Mouse (Mus musculus) limb, embryonic 14.5 days (tissue): ENCODE data around the gene Cdh3. TPM values are rescaled to one million over a fixed set of nuclear protein-coding genes. Genes with fewer than 3 reads are reported as not detected.

Experiments used
- ATAC-seq: fragments of 200-750 bp; cut with Nextera tagmentation; 2 replicates; pipeline ENCODE4 v1.8.0; 2017; ENCODE audit warnings: low read depth, moderate number of reproducible peaks, moderate TSS enrichment; ENCODE audit not compliant: low FRiP score
- DNase-seq: peaks from one replicate; pipeline ENCODE4 v3.0.0-alpha.2; 2015; ENCODE audit warnings: low spot score
- H3K27ac ChIP-seq: fragments of 300-500 bp; sonication (generic); replicated peaks from 2 replicates; pipeline ENCODE4 v1.5.1; 2014; ENCODE audit warnings: low read depth, mild to moderate bottlenecking, low read length, moderate library complexity, mixed read lengths
- H3K27me3 ChIP-seq: fragments of 300-500 bp; sonication (generic); 2 replicates; pipeline ENCODE4 v1.6.1; 2014; ENCODE audit warnings: low read length, mixed read lengths; ENCODE audit not compliant: control insufficient read depth, insufficient read depth
- H3K36me3 ChIP-seq: fragments of 300-500 bp; sonication (generic); 2 replicates; pipeline ENCODE4 v1.6.1; 2014; ENCODE audit warnings: mild to moderate bottlenecking, low read length, moderate library complexity, mixed read lengths; ENCODE audit not compliant: control insufficient read depth, insufficient read depth
- H3K4me1 ChIP-seq: fragments of 300-500 bp; sonication (generic); 2 replicates; pipeline ENCODE4 v1.6.1; 2014; ENCODE audit warnings: antibody characterized with exemption, low read length, mixed read lengths; ENCODE audit not compliant: control insufficient read depth, insufficient read depth
- H3K4me2 ChIP-seq: fragments of 300-500 bp; sonication (generic); replicated peaks from 2 replicates; pipeline ENCODE4 v1.6.1; 2014; ENCODE audit warnings: low read depth, mild to moderate bottlenecking, low read length, moderate library complexity; ENCODE audit not compliant: severe bottlenecking
- H3K4me3 ChIP-seq: fragments of 300-500 bp; sonication (generic); replicated peaks from 2 replicates; pipeline ENCODE4 v1.5.1; 2014; ENCODE audit warnings: low read length
- H3K9ac ChIP-seq: fragments of 300-500 bp; sonication (generic); 2 replicates; pipeline ENCODE4 v1.6.1; 2014; ENCODE audit warnings: mild to moderate bottlenecking, low read depth, low read length, moderate library complexity; ENCODE audit not compliant: severe bottlenecking
- H3K9me3 ChIP-seq: fragments of 300-500 bp; sonication (generic); 2 replicates; pipeline ENCODE4 v1.6.1; 2016; ENCODE audit warnings: low read length; ENCODE audit not compliant: control insufficient read depth
- POLR2A ChIP-seq: fragments of 200-500 bp; IDR thresholded peaks from 2 replicates; pipeline ENCODE4 v1.8.0; 2012; ENCODE audit warnings: inconsistent platforms, mild to moderate bottlenecking, moderate library complexity, borderline replicate concordance; ENCODE audit not compliant: insufficient read depth, insufficient read length; ENCODE audit errors: extremely low read depth
- WGBS: fragments of 180-500 bp; shearing (Covaris S2); extraction: QIAGEN DNeasy Blood & Tissue Kit; methylation state at CpG from one replicate; pipeline ENCODE4 v1.1.7; 2014; 5-methylcytosine and 5-hydroxymethylcytosine counted together
- polyA plus RNA-seq, 2 experiments: library from polyadenylated mRNA; depleted of rRNA in 1 of 2; stranded (reverse) in 1 of 2; unstranded in 1 of 2; fragments of >200 nt; fragmentation: Nextera tagmentation in 1 of 2; extraction: Ambion mirVana in 1 of 2; gene quantifications; 2 replicates each; pipeline versions ENCODE4 v1.2.1 to v1.2.3; 2012 to 2014

Cdh3 gene
- polyA plus RNA-seq, 2 experiments: 23.0 to 49.5 TPM

- TF ChIP-seq POLR2A: no peak
- DNase-seq (no peak), ATAC-seq (no peak)
- Histone ChIP-seq H3K4me2 (no peak within 1 kb of the TSS), H3K4me3 (no peak within 1 kb of the TSS), H3K27me3 (no peaks in the 10 kb centered on the region), H3K9ac (no peak within 1 kb of the TSS), H3K36me3 (no peaks in the 10 kb centered on the region), H3K4me1 (peaks cover 21% of the 10 kb centered on the region), H3K9me3 (no peaks in the 10 kb centered on the region), H3K27ac (peak within 1 kb of the TSS; percentile 59; the same call in 1 of the 2 replicates)
- WGBS: 56% methylated on average over 8 of the region's 8 CpGs
Observed at GRCm38 (mm10) chr8:106500018-106500685, 10.5 kb upstream of the Cdh3 start, which contains the start of gene 6030452D12Rik. TSS of gene 6030452D12Rik (plus strand) at chr8:106500522.

GRCm38 (mm10) chr8:106504241-106504640 is 6.5 kb upstream of the Cdh3 start:
- no peaks in the 10 kb centered on the region for H3K9me3 ChIP-seq
- peaks cover 8% of the 10 kb centered on the region; the same call in 1 of the 2 replicates for H3K27me3 ChIP-seq
- no peak for TF ChIP-seq POLR2A
- H3K9ac ChIP-seq: no peak overlapping the region
- ATAC-seq (no peak), DNase-seq (peak; percentile 0)
- no peak overlapping the region for H3K4me2 ChIP-seq
- 94% methylated on average over 7 of the region's 7 CpGs for WGBS
- H3K4me1 ChIP-seq: peaks cover 49% of the 10 kb centered on the region
- H3K4me3 ChIP-seq: no peak overlapping the region
- no peaks in the 10 kb centered on the region for H3K36me3 ChIP-seq
- no peak overlapping the region for H3K27ac ChIP-seq

- no peaks in the 10 kb centered on the region for H3K36me3 ChIP-seq
- no peak overlapping the region for H3K9ac ChIP-seq
- DNase-seq: peak; percentile 53
- TF ChIP-seq POLR2A: no peak
- H3K27ac ChIP-seq: peak overlapping the region; percentile 53
- 0 out of 2 replicates have a peak overlapping the region, but pooled peaks have one; percentile 5 for H3K4me2 ChIP-seq
- H3K9me3 ChIP-seq: no peaks in the 10 kb centered on the region
- no peak overlapping the region for H3K4me3 ChIP-seq
- H3K27me3 ChIP-seq: peaks cover 9% of the 10 kb centered on the region; the same call in 1 of the 2 replicates
- 28% methylated on average over 10 of the region's 10 CpGs for WGBS
- peaks cover 43% of the 10 kb centered on the region for H3K4me1 ChIP-seq
- peak; percentile 68 for ATAC-seq
Observed at GRCm38 (mm10) chr8:106505328-106505965, 5.2 kb upstream of the Cdh3 start.

GRCm38 (mm10) chr8:106506106-106506505 is 4.6 kb upstream of the Cdh3 start:
- Histone ChIP-seq H3K4me3 (no peak overlapping the region), H3K4me1 (peaks cover 44% of the 10 kb centered on the region), H3K27ac (peak overlapping the region; percentile 53), H3K36me3 (no peaks in the 10 kb centered on the region), H3K9me3 (no peaks in the 10 kb centered on the region), H3K9ac (no peak overlapping the region), H3K4me2 (no peak overlapping the region), H3K27me3 (peaks cover 9% of the 10 kb centered on the region; the same call in 1 of the 2 replicates)
- DNase-seq (peak; percentile 7), ATAC-seq (no peak)
- 78% methylated on average over 1 of the region's 1 CpGs for WGBS
- TF ChIP-seq POLR2A: no peak

GRCm38 (mm10) chr8:106507761-106508331 is 2.8 kb upstream of the Cdh3 start:
- no peak for TF ChIP-seq POLR2A
- WGBS: 2% methylated on average over 30 of the region's 30 CpGs
- Histone ChIP-seq H3K27ac (peak overlapping the region; percentile 41), H3K36me3 (no peaks in the 10 kb centered on the region), H3K4me1 (peaks cover 42% of the 10 kb centered on the region), H3K9ac (peak overlapping the region; percentile 38; the same call in 1 of the 2 replicates), H3K4me2 (peak overlapping the region; percentile 71), H3K4me3 (peak overlapping the region; percentile 28), H3K27me3 (peaks cover 9% of the 10 kb centered on the region; the same call in 1 of the 2 replicates), H3K9me3 (no peaks in the 10 kb centered on the region)
- ATAC-seq: no peak
- DNase-seq: peak; percentile 56
